Mouse (Mus musculus) ZHBTc4 (cell line): ENCODE results near the gene Cadps2.

Experiments used
- DNase-seq: peaks from one replicate; pipeline ENCODE4 v3.0.0-alpha.2; 2011; ENCODE audit warnings: low read depth, low spot score

Cadps2 gene

DNA sequence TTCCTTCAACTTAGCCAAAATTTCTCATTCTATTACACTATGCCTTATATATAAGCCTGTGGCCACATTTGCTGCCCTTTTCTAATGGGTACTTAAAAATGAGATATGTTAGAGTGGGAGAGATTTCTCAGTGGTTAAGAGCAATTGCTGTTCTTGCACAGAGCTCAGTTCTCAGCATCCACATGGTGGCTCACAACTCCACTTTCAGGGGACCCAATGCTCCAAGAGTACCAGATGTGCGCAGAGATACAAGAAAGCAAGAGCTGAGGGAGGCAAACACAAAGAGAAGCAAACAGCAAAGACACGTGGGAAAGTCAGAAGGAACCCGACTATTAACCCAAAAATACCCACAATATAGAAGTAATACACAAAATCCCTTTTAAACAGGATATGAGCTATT is 77.0 kb downstream of the Cadps2 start:
- no peak for DNase-seq

DNA sequence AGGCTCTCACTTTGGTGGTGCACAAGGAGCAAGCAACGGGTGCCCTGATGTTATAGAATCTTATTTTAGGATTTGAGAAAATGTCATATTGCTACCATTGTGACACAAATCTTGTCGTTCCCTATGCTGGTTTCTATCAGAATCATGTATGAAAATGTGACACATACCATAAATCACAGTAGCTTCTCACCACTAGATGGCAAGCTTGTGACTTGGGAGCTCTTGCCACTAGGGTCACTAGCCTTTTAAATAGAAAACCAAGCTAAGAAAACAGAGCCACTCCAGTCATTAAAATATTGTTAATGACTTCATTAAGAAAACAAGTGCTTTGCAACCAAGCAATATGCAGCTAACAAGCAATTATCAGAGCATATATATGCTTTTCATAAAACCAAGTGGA is 81.0 kb downstream of the Cadps2 start:
- DNase-seq = peak; percentile 53

DNA sequence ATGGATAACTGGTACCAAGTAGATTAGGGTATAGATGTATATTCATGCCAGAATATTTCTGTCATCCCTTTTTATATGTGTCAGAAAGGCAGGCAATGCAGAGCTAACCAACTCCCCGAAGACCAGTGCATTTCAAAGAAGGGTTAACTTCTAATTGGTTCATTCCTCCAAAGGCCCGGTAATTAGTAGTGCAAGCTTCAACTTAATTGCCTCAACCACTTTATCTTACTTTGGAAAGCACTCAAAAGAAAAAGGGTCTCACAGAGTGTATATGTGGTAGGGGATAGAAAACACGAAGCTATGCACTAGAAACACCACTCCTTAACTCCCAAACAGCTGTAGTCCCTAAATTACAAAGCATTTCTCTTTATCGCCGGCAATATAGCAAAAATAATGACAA is 90.4 kb downstream of the Cadps2 start:
- no peak for DNase-seq

DNA sequence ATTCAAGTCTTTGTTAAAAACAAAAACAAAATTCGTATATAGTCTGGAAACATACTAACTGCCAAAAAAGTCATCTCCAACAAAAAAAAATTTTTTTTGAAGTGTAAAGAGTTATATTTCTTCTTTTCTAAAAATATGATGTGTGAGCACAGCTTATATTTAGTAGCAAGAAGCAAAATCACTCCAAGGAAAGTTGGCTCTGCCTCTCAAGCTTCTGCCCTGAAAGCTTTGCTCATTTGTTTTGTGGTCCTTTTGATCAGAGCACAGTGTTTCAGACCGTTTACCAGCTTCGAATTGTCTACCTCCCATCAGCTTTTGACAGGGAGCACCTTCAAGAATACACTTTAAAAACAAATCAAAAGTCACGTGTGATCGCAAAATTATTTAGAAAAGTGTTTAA is 99.2 kb downstream of the Cadps2 start:
- DNase-seq = no peak

DNA sequence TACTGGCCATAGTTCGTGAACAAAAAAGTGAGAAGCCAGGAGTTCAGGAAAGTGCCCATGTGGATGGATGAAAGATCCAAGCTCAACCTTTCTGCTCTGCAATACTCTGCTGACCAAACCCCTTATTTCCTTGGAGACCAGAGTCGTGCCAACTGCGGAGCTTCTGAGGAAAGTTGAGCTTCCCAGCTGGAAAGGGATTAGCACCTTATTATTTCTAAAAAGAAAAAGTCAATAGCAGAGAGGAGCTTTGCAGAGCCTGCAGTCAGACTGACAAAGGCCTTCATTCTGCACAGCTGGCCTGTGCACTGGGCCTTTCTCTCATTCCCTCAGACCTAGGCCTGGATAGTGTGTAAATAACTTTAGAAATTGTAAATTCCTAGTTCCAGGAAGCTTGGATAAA is 106.5 kb downstream of the Cadps2 start:
- no peak for DNase-seq

DNA sequence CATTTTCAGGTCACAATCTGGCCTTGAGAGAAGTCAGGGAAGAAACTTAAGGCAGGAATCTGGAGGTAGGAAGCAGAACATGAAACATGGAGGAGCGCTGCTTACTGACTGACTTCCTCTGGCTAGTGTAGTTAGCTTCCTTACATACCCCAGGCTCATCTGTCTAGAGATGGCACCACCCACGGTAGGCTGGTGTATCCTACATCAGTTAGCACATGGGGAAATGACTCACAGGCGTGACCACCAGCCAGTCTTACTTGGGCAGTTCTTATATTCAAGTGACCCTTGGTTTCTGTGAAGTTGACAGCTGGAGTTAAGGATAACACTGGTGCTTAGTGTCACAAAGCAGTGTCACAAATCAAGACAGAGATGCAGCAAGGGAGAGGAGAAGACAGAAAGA is 110.6 kb downstream of the Cadps2 start:
- DNase-seq = no peak

DNA sequence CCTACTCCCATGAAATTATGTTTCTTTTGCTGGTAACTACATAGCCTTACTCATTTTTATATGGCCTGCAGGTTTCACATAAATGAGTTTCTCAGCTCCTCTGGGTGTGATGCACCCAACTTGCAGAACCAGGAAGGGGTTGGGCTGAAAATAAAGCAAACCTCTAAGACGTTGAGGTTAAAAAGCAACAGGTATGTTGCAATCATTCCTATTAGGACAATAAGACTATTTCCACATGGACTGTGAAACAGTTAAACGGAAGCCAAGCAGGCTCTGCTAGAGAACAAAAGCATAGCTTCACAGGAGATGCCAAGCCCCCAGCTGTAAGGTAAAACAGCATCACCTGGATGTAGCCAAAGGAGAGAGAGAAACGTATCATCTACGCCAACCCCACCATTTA is 115.5 kb downstream of the Cadps2 start:
- no peak for DNase-seq

DNA sequence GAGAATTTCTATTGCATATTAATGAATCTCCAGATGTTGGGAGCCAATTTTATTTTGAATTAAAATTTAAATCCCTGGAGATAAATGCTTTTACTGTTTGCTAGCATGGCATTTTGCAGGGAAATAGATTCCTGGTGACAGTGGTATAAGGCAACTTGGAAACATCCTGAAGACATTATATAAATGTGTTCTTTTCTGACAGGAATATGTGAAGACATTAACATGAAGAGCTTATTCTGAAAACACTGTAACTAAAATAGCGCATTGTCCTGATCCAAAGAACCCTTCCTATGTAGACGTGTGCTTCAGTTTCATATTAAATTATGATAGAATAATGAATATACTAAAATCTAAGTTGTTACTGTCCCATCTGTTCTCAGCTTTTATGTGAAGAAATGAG is 118.8 kb downstream of the Cadps2 start:
- no peak for DNase-seq

DNA sequence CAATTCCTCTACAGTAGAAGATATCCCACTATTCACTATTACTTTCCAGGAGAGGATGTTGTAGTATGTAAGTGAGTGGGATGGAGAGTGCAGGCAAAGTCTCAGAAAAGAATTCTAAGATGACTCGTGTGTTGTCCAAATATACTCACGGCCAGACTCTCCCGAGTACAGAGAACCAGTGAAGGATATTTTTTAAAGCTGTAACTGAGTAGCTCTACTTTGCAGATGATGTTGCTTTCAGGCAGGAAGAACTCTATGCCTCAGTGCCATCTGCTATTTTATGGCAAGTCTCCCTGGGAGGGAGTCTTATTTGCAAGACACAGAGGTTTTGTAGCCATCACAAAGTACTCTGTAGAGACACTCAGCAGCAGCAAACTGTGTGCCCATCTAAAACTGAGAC is 131.7 kb downstream of the Cadps2 start:
- no peak for DNase-seq

DNA sequence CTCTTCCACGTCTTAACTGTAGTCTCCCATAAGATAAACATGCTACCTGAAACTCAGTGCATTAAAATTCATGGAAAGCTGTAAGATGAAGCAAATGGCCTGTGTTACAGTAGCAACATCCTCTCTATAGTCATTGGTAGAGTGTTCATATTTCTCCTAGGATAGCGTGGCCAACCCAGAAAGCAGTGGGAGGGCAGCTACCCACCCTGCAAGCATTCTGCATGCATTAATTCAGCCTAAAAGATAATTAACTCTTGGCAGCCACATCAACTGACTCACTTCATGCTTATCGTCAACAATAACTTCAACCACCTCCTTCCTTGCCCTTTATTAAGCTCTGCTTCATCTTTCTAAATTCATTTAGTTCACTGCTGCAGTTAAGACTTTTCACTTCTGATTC is 138.3 kb downstream of the Cadps2 start:
- no peak for DNase-seq

DNA sequence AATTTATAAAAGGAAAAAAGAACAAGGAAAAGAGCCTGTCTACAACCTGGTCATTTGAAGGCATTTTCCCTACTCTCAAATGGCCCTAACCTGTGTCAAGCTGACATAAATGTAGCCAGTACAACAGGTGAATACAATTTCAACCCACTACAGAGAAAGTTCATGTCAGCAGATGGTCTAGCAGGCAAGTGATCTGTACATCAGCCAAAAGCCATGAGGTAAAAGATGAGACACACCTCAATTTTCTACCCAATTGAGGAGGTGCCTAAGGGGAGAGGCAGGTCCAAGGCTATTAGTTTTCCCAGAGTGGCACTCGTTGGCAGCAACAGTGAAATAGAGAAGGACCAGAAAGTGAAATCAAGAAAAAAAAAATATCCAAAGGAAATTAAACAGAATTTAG is 161.0 kb downstream of the Cadps2 start:
- DNase-seq = no peak

DNA sequence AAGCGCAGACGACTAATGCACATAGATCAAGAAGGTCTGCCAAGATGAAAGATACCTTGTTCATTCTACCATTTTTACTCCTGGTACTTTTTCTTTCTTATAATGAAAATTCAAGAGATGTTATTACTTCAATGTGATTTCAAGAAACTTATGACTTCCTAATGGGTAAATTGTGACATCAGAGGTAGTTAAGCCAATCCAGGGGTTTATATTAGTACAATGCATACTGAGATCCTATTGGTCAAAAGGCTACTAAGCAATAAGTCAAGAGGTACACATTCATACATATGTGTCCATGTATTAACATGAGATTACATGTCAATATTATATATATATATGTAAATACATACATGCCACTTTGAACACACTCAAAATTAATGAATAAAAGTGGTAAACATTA is 184.2 kb downstream of the Cadps2 start, which contains the start of gene Rnf148:
TSS of gene Rnf148 (minus strand) at position 101 of the 400 bp plus-strand sequence.
- DNase-seq = no peak

DNA sequence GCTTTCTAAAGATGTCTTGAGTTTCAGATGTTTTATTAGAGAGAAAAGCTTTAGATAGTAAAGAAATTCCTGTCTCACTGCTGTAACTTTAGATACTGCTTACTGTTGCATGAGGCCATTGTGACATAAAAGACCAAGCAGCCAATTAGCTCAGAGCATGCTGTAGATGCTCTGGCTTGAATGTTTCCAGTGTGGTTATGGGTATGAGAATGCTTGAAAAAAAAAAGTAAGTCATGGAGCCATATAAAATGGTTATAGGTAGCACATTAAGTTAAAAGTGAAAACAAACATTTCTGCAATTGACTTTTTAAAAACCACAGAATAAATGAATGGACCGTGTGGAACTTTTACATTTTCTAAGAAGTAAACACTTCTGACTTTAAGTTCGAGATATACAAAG is 189.0 kb downstream of the Cadps2 start, which contains the start of gene Rnf133:
TSS of gene Rnf133 (minus strand) at position 101 of the 400 bp plus-strand sequence.
- no peak for DNase-seq

DNA sequence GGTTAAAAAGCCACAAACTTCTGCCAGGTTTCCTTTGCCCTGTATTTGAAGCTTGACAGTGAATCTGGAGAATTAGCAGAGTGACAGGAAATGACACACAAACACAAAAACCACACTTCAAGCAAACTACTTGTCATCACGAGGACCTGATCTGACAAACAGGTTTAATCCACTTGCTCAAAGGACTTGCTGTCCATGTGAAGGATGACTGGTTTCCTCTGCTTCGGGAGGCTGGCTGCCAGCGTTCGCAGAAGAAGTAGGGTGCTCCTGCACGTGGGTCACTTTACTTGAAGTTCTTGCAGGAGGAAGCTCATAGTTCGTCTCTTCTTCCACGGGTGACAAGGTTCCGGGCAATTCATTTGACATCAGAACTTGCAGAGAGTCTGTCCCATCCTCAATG is 190.5 kb downstream of the Cadps2 start:
- DNase-seq = no peak

DNA sequence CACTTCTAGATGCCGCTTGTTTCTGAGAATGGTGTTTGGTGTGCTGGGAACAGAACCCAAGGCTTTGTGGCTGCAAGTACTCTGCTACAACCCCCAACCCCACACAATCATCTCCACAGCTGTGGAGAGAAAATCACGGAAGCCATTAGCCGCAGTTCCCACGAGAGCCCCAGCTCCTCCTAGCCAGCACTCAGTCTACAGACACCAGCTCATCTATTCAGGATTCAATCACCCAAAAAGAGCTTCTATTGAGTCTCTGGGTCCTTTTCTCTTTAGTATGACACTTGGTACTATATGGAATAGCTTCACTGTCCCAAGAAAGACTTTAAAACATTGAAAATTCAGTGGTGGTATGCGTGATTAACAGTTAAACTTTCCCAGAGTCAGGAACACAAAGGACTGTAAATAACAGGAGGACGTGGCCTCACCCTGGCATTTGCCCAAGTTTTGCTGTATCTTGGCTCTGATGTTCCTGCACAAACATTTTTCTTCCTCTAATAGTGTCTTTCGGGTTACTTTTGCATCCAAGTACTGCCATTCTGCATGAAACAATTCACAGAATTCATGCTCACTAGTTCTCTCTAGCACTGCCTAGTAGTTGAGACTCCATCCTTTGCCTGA is 191.5 kb downstream of the Cadps2 start:
- no peak for DNase-seq

DNA sequence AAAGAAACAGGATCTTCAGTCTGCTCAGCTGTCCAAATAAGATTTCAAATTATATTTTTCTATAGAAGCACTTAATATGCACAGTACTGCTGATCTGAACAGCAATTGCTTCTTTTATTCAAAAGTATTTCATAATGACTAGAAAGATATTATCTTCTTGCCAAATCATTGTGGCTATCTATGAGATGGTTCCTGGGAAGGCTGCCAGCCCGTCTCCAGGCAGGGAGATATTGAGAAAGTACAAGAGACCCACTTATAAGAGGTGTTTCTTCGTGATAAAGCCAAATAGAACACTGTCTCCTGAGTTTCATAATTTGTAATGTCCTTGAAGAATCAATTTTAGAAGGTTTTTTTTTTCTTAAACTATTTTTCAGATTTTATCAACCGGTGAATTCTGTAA is 202.1 kb downstream of the Cadps2 start:
- no peak for DNase-seq

DNA sequence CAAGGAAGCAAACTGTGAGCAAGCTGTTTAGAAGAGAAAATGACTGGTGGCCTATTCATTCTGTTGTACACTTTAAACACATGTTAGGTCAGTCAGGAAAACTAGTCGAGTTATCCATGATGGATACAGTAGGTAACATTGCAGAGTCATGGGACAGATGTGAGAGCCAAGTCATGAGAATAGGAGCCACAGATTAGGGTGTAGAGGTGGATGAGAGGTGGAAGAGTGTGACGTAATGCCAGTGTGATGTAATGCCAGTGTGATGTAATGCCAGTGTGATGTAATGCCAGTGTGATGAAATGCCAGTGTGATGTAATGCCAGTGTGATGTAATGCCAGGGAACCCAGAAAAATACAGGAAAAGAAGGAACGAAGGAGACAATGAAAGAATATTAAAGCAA is 204.0 kb downstream of the Cadps2 start:
- DNase-seq = no peak

DNA sequence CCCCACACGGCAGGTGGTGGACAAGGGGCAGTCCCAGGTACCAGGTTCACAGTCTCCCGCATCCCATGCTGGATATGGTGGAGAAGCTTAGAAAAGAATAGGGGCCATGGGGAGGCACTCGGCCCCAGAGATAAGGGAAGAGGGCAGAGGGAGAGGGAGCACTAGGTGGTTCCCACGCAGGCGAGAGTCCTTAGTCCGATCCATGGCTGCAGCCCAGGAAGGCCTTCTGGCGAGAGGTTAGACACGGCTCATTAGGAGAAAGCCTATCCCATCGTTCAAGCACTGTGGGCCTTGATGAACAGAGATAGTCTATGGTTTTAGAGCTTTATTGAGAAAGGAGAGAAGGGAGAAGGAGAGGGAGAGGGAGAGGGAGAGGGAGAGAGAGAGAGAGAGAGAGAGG is 205.2 kb downstream of the Cadps2 start:
- no peak for DNase-seq

DNA sequence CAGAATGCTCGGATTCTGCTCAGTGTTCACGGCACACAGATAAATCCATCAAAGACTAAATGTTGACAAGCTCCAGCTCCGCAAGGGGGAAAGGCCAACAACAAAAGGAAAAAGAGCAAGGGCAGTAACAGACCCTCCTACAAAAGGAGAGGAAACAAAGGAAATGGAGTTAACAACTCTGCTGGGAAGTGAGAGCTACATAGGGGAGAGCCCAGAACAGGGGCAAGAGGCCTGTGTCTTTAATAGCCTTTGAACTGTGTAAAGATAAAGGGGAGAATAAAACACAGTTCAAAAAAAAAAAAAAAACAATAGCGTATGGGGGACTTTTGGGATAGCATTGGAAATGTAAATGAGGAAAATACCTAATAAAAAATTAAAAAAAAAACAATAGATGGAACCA is 208.8 kb downstream of the Cadps2 start:
- no peak for DNase-seq

DNA sequence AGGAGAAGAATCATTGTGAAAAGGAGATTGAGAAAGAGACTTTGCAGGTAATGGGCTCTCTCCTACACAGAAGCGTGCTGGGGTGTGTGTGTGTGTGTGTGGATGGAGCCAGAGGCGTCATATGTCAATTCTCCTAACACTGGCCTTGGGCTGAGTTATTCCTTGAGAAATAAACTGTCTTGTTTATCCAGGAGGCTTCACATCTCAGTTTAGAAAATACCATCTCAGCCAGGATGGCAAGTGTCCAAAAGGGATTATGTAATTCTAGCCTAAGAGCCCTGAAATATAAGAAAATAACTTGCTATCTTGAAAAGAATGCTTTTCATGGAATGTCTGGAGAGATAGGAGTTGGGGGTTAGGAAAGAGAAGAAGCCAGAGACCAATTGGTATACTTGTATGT is 264.1 kb downstream of the Cadps2 start:
- no peak for DNase-seq

DNA sequence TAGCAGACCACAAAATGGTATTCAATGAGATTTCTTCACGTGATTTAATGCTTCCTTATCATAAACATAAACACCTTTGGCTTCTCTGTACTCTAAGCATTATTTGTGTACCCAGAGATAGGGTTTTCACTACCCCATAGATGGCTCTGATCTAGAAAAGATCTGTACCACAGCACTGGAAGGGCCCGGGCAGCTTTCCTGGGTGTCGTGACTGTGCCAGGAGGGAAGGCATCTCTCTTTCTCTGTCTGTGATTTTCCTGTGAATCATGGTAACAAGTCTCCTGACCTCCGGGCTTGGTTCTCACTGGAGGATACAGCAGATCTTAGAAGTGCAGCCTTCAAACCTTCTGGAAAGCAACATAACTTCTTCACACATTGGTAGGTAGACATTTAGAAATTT is 265.5 kb downstream of the Cadps2 start:
- DNase-seq = no peak

DNA sequence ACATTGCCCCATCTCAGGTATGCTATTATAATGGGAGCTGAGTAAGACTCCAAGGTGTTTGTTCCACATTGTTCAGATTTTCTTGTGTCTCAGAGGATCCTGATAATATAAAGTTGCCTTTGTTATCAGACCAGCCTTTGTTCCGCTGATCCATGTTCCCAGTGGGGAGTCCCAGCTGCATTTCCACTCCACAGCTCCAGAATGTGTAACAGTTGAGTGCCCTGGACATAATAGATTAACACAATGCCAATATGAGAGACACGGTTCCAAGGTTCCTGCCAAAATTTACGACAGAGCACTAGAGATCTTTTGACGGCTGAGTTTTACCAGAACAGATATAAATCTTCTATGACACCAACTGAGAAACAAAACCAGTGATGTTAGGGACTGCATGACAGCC is 266.8 kb downstream of the Cadps2 start:
- peak; percentile 22 for DNase-seq

DNA sequence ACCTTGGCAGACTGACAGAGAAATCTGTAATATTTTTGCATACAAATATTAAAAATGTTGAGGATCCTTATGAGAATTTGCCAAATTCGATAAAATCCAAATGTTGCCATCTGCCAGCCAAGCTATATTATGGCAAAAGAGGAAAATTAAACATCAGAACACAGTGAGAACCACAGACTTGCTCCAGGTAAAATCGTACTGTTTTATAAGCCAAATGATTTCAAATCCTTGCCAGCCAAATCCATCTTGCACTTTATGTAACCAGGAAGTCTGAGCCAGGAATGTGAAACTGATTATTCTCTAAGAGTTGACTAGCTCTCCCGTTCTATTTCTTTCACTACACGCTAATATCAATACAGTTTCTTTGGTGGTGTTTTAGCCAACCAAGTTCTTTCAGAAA is 269.5 kb downstream of the Cadps2 start:
- DNase-seq = no peak

DNA sequence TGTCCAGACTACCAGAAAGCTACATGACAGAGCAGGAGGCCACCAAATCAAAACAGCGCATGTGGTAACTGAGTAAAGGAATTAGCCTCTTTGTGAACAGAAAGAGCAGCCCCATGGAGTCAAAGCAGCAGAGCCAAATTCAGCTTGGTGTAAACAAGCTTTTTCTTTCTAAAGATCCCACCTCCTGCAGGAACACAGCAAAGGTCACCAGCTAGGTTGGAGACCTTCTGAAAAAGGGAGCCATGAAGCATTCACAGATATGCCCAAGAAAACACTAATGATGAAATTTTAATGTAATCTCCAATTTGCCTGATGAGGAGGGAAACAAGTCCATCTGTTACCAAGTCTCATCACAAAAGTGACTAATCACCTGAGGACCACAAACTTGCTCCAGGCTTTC is 270.5 kb downstream of the Cadps2 start:
- no peak for DNase-seq
